Mouse (Mus musculus) cerebellum, adult 2 months (tissue): Measurements from ENCODE around the gene Tll1. TPM values are rescaled to one million over a fixed set of nuclear protein-coding genes. Genes with fewer than 3 reads are reported as not detected.

Source experiments
- DNase-seq, 2 experiments: peaks; one replicate each; pipeline ENCODE4 v3.0.0; 2021
- H3K27ac ChIP-seq: fragments of 200-500 bp; 2 replicates; pipeline ENCODE4 v1.5.1; 2012; ENCODE audit warnings: low read length, control low read depth, inconsistent platforms; ENCODE audit not compliant: insufficient read depth
- H3K27me3 ChIP-seq: fragments of 200-500 bp; 2 replicates; pipeline ENCODE4 v1.6.1; 2012; ENCODE audit warnings: inconsistent platforms, mild to moderate bottlenecking, low read length, moderate library complexity; ENCODE audit not compliant: control insufficient read depth, insufficient read depth
- H3K4me1 ChIP-seq: fragments of 200-500 bp; 2 replicates; pipeline ENCODE4 v1.6.1; 2011; ENCODE audit warnings: low read length; ENCODE audit not compliant: control insufficient read depth, insufficient read depth
- H3K4me3 ChIP-seq: fragments of 200-500 bp; replicated peaks from 2 replicates; pipeline ENCODE3; 2011; ENCODE audit warnings: mild to moderate bottlenecking, low read depth, low read length, control low read depth; ENCODE audit not compliant: insufficient read depth
- CTCF ChIP-seq: fragments of 200-500 bp; IDR thresholded peaks from 2 replicates; pipeline ENCODE4 v1.5.1; 2011; ENCODE audit warnings: low read depth, mild to moderate bottlenecking, control low read depth, low read length, moderate library complexity, borderline replicate concordance; ENCODE audit not compliant: insufficient read depth
- POLR2A ChIP-seq: fragments of 200-500 bp; IDR thresholded peaks from 2 replicates; pipeline ENCODE4 v1.6.1; 2011; ENCODE audit warnings: low read length, control low read depth, borderline replicate concordance; ENCODE audit not compliant: insufficient read depth
- WGBS: fragments of 180-500 bp; shearing (Covaris S2); methylation state at CpG from one replicate; pipeline ENCODE4 v1.1.7; 2018; 5-methylcytosine and 5-hydroxymethylcytosine counted together
- polyA plus RNA-seq: library from polyadenylated mRNA; depleted of rRNA; stranded (reverse); fragments of >200 nt; gene quantifications from 2 replicates; pipeline ENCODE4 v1.2.3, GENCODE M21; 2012

Gene Tll1
- polyA plus RNA-seq, 1 experiment: 9.8 TPM

DNA sequence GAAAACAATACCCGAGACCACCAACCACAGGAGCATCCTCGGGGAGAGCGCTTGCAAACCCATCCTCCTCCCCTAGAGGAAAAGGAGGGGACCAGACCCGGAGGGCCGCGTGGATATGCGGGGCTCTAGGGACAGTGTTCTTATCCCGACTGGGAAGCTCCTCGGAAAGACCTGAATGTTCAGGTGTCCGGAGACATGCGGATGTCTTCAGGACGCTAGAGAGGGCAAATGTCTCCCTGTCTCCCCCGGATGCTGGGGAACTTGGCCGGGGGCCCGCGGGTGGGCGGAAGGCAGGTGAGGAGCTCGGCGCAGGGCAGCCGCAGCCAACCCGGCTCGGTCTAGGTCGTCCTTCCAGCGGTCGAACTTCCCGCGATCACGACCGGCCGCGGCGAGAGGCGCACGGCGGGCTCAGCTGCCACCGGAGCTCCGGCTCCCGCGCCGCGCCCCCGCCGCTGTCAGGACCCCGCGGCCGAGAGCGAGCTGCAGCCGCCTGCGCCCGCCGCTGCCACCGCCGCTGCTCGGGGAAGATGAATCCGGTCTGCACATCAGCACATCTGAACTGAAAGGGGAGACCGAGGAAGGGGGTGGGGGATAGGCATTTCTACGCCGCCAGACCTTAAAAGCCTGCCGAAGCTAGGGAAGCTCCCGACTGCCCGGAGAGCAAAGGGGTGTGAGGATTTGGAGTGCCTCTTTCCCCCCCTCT is 599 bp downstream of the Tll1 start:
- peaks cover 2% of the 10 kb centered on the region for H3K4me1 ChIP-seq
- TF ChIP-seq CTCF: no peak
- TF ChIP-seq POLR2A: peak; percentile 32; the same call in 1 of the 2 replicates
- H3K27me3 ChIP-seq: no peaks in the 10 kb centered on the region
- peak overlapping the region; percentile 70 for H3K4me3 ChIP-seq
- H3K27ac ChIP-seq: peak overlapping the region; percentile 99
- under 1% methylated on average over 61 of the region's 61 CpGs for WGBS
- peak; percentile 79 to 84 for DNase-seq

DNA sequence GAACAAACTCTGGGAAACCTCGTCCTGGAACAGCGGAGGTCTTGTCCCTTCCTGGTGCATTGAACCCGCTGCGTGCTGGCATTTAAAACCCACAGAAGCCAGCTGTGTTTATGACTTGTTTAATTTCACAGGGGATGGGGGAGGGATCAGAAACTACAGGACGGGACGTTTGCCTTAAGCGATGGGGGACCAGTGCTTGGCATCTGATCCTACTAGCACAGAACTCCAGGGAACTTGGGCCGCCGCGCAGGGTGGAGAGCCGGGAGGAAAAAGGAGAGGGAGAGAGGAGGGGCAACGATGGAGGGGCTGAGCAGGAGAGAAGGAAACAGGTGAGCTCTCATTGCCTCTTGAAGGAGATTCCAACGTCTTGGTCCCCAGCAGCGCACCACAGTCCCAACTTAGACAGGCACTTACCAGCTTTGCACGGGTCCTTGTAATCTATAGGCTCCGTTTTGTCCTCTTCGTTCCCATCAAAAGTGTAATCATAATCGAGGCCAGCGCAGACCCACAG is 1.2 kb downstream of the Tll1 start:
- no peaks in the 10 kb centered on the region for H3K27me3 ChIP-seq
- peak overlapping the region; percentile 99 for H3K27ac ChIP-seq
- H3K4me1 ChIP-seq: peaks cover 4% of the 10 kb centered on the region
- H3K4me3 ChIP-seq: peak overlapping the region; percentile 70
- DNase-seq: peak; percentile 67 to 71
- under 1% methylated on average over 19 of the region's 19 CpGs for WGBS
- TF ChIP-seq POLR2A (0 out of 2 replicates have a peak, but pooled peaks have one; percentile 11), CTCF (no peak)

DNA sequence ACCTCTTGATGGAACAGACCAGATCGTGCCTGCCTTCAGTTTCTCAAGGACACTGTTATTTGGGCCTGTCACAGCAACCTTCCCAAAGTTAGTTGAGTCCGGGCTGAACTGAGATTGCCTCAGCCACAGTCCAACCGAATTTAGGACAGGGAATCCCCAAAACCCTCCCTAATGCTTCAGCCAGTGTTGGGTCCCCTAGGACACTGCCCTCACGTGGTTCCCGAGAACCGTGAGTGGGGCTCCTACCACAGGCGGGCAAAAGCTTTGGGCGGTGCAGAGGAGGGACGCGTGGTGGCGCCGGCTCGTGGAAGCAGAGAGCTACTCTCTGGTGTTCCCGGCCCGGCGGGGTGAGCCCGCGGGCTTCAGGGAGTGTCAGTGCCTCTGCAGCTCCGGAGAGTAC is 1.9 kb downstream of the Tll1 start:
- peak; percentile 90 to 92 for DNase-seq
- Histone ChIP-seq H3K4me1 (peaks cover 4% of the 10 kb centered on the region), H3K4me3 (peak overlapping the region; percentile 70), H3K27ac (peak overlapping the region; percentile 78), H3K27me3 (no peaks in the 10 kb centered on the region)
- WGBS: under 1% methylated on average over 19 of the region's 19 CpGs
- TF ChIP-seq POLR2A (peak; percentile 63; the same call in 1 of the 2 replicates), CTCF (peak; percentile 58)

DNA sequence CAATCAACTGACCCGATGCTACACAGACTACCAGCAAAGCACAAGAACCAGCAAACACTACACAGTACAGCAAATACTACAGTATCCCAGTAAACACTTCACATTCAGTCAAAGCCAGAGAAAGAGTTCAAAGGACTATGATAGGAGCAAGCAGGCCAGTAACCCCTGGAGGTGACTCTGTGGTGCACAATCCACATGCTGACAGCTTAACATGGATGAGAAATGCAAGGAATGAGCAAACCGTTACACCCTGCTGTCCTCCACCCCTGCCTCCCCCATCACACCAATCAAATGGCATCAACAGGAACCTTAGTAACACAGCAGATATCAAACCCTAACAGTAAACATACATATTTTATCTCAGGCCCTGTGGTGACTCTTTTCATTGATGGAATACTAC is 7.7 kb downstream of the Tll1 start:
- peaks cover 12% of the 10 kb centered on the region for H3K4me1 ChIP-seq
- TF ChIP-seq POLR2A: no peak
- no peak for TF ChIP-seq CTCF
- no peak for DNase-seq
- 70% methylated on average over 2 of the region's 2 CpGs for WGBS
- no peaks in the 10 kb centered on the region for H3K27me3 ChIP-seq
- no peak overlapping the region for H3K27ac ChIP-seq
- no peak overlapping the region for H3K4me3 ChIP-seq

DNA sequence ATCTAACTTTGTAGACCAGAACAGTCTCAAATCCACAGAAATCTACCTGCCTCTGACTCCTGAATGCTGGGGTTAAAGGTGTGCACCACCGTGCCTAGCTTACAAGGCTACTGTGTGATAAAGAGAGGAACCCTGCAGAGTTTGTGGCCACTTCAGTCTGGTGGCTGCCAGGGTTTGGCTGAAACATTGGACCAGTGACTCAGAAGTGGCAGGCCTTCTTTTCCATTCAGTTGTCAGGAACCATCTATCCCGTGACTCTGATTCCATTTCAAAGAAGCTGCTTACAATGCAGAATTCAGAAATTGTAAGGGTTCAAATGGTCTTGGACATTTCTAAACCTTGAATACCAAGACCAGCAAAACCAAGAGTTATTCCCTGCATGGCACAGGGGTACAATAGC is 12.7 kb downstream of the Tll1 start:
- peak; percentile 49 to 74 for DNase-seq
- TF ChIP-seq POLR2A (no peak), CTCF (no peak)
- H3K4me3 ChIP-seq: no peak overlapping the region
- no peaks in the 10 kb centered on the region for H3K27me3 ChIP-seq
- 9% methylated on average over 2 of the region's 2 CpGs for WGBS
- H3K27ac ChIP-seq: no peak overlapping the region
- peaks cover 12% of the 10 kb centered on the region; the same call in 1 of the 2 replicates for H3K4me1 ChIP-seq

DNA sequence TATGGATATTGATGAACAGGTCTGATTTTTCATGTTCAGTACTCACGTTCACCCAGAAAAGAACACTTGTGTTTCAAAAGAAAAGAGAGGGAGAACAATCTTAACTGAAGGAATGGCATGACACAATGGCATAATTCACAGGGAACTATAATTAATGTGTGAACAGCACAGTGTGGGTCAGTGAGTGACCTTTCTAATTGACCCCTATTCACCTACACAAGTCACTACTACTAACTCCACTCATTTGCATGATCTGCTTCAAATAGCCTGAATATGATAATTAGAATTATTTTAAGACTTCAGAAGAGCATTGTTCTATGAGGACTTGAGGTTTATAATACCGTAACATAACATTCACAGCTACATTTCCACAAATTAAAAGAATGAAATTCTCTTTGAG is 18.2 kb downstream of the Tll1 start:
- H3K4me3 ChIP-seq: no peak overlapping the region
- no peaks in the 10 kb centered on the region for H3K27me3 ChIP-seq
- peaks cover 3% of the 10 kb centered on the region; the same call in 1 of the 2 replicates for H3K4me1 ChIP-seq
- H3K27ac ChIP-seq: no peak overlapping the region
- no peak for TF ChIP-seq POLR2A
- no peak for TF ChIP-seq CTCF
- no peak for DNase-seq
- 93% methylated on average over 2 of the region's 2 CpGs for WGBS

DNA sequence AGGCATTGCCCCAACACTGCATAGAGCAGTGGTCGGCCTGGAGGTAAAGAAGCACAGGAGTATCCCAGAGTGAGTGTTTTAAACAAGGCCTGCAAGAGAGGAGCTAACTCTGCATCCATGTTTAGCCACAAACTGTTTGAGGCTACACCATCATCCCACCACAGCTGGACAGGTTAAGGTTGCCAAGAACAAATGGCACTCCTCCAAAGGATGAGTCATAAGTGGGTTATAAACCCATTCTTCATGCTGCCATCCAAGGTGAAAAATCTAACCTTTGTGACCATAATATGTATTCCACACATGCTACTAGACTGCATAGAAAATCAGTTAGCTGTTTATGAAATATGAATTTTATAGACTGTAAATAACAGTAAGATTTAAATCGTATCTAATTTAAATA is 29.1 kb downstream of the Tll1 start:
- TF ChIP-seq CTCF: no peak
- no peak for TF ChIP-seq POLR2A
- WGBS: 89% methylated on average over 2 of the region's 2 CpGs
- DNase-seq: no peak
- no peak overlapping the region for H3K4me3 ChIP-seq
- H3K27ac ChIP-seq: no peak overlapping the region
- H3K27me3 ChIP-seq: no peaks in the 10 kb centered on the region
- H3K4me1 ChIP-seq: peaks cover 13% of the 10 kb centered on the region

DNA sequence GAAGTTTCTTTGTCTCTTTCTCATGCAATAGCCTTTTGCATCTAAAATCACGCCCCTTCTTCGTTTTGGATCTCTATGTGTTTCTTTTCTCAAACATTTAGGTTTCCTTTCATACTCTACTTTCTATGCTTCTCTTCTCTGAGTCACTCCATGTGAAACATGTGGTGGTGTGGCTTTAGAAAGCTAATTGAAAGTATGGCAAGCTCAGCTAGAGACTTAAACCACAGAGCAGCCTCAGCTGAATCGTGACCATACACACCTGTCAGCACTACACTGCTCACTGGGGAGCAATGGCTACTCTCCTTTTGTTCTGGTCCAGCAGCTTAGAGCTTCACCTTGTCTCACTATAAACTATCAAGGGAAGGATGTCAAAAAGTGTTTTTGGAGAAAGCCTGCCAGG is 31.2 kb downstream of the Tll1 start:
- 62% methylated on average over 3 of the region's 3 CpGs for WGBS
- TF ChIP-seq POLR2A (no peak), CTCF (no peak)
- peak in 1 of 2 experiments; percentile 41 for DNase-seq
- no peaks in the 10 kb centered on the region for H3K27me3 ChIP-seq
- H3K27ac ChIP-seq: 0 out of 2 replicates have a peak overlapping the region, but pooled peaks have one; percentile 10
- peaks cover 13% of the 10 kb centered on the region for H3K4me1 ChIP-seq
- no peak overlapping the region for H3K4me3 ChIP-seq
